Mouse (Mus musculus) lung, postnatal 25 days (tissue): ENCODE results near the gene Gm16430.
"Not testable (repeated sequence)": the region's sequence is repeated elsewhere in the genome, so short reads cannot be mapped to it uniquely, and the experiment has no call there.

Source experiments
- DNase-seq: peaks from one replicate; pipeline ENCODE4 v3.0.0; 2022; ENCODE audit warnings: low spot score

Gene Gm16430

DNA sequence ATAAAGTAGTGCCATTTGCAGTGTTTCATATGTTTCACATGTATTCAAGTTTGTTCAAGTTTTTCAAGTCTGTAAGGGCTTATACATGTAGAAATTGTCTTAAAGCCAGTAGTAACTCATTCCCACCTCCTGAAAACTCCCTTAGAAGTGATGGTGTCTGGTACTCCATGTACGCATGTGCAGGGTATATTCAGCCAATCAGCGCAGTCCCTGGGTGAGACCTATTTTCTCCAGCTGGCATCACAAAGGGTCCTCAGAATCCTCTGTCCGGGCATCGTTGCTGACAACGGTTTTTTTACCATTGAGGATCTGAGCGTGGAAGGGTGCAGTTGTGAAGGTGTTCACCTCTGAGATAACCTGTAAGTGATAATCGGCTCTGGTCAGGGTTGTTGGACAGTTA is at the start of gene Gm16430:
Gene Gm16430, plus strand, starts transcription at position 301 of the 400 bp plus-strand sequence.
- DNase-seq: not testable (repeated sequence)
